Mouse (Mus musculus): ENCODE measurements around the gene Fam129a. TPM values are rescaled to one million over a fixed set of nuclear protein-coding genes. Genes with fewer than 3 reads are reported as not detected.

Fam129a gene
- total RNA-seq (2017): 94.5 to 113 TPM (median 95.7 TPM) in 3 replicates

GRCm38 (mm10) chr1:151570981-151571837 is at the start of gene Fam129a:
Gene Fam129a, plus strand, starts transcription at chr1:151571186.
- peak; percentile 81 for ATAC-seq (replicated peaks; ENCODE audit: insufficient number of reproducible peaks, low FRiP score, low TSS enrichment, poor library complexity, severe bottlenecking)

- ATAC-seq (replicated peaks; ENCODE audit: insufficient number of reproducible peaks, low FRiP score, low TSS enrichment, poor library complexity, severe bottlenecking): no peak
These were observed 44.3 kb upstream of the Fam129a start for GRCm38 (mm10) chr1:151526701-151527100.

GRCm38 (mm10) chr1:151543796-151544477 is 27.0 kb upstream of the Fam129a start:
- no peak for ATAC-seq (replicated peaks; ENCODE audit: insufficient number of reproducible peaks, low FRiP score, low TSS enrichment, poor library complexity, severe bottlenecking)

- ATAC-seq (replicated peaks; ENCODE audit: insufficient number of reproducible peaks, low FRiP score, low TSS enrichment, poor library complexity, severe bottlenecking): no peak
These were observed 26.4 kb upstream of the Fam129a start for GRCm38 (mm10) chr1:151544581-151544980.

GRCm38 (mm10) chr1:151545571-151545970 is 25.4 kb upstream of the Fam129a start:
- no peak for ATAC-seq (replicated peaks; ENCODE audit: insufficient number of reproducible peaks, low FRiP score, low TSS enrichment, poor library complexity, severe bottlenecking)

- ATAC-seq (replicated peaks; ENCODE audit: insufficient number of reproducible peaks, low FRiP score, low TSS enrichment, poor library complexity, severe bottlenecking): no peak
These were observed 21.9 kb upstream of the Fam129a start for GRCm38 (mm10) chr1:151548896-151549610.

- ATAC-seq (replicated peaks; ENCODE audit: insufficient number of reproducible peaks, low FRiP score, low TSS enrichment, poor library complexity, severe bottlenecking): no peak
These were observed 21.2 kb upstream of the Fam129a start for GRCm38 (mm10) chr1:151549794-151550193.

GRCm38 (mm10) chr1:151550587-151551479 is 20.2 kb upstream of the Fam129a start:
- no peak for ATAC-seq (replicated peaks; ENCODE audit: insufficient number of reproducible peaks, low FRiP score, low TSS enrichment, poor library complexity, severe bottlenecking)

- no peak for ATAC-seq (replicated peaks; ENCODE audit: insufficient number of reproducible peaks, low FRiP score, low TSS enrichment, poor library complexity, severe bottlenecking)
These were observed 10.4 kb upstream of the Fam129a start for GRCm38 (mm10) chr1:151560536-151560935.

- ATAC-seq (replicated peaks; ENCODE audit: insufficient number of reproducible peaks, low FRiP score, low TSS enrichment, poor library complexity, severe bottlenecking): no peak
These were observed 7.6 kb upstream of the Fam129a start for GRCm38 (mm10) chr1:151563401-151563800.

GRCm38 (mm10) chr1:151563893-151564292 is 7.1 kb upstream of the Fam129a start:
- ATAC-seq (replicated peaks; ENCODE audit: insufficient number of reproducible peaks, low FRiP score, low TSS enrichment, poor library complexity, severe bottlenecking): no peak

GRCm38 (mm10) chr1:151564377-151564776 is 6.6 kb upstream of the Fam129a start:
- peak; percentile 95 for ATAC-seq (replicated peaks; ENCODE audit: insufficient number of reproducible peaks, low FRiP score, low TSS enrichment, poor library complexity, severe bottlenecking)

GRCm38 (mm10) chr1:151568682-151569081 is 2.3 kb upstream of the Fam129a start:
- ATAC-seq (replicated peaks; ENCODE audit: insufficient number of reproducible peaks, low FRiP score, low TSS enrichment, poor library complexity, severe bottlenecking): no peak

GRCm38 (mm10) chr1:151571838-151572578 is 1.0 kb downstream of the Fam129a start:
- peak; percentile 41; the same call in 1 of the 2 replicates for ATAC-seq (replicated peaks; ENCODE audit: insufficient number of reproducible peaks, low FRiP score, low TSS enrichment, poor library complexity, severe bottlenecking)

- ATAC-seq (replicated peaks; ENCODE audit: insufficient number of reproducible peaks, low FRiP score, low TSS enrichment, poor library complexity, severe bottlenecking): no peak
These were observed 1.8 kb downstream of the Fam129a start for GRCm38 (mm10) chr1:151572601-151573320.

- ATAC-seq (replicated peaks; ENCODE audit: insufficient number of reproducible peaks, low FRiP score, low TSS enrichment, poor library complexity, severe bottlenecking): no peak
These were observed 9.4 kb downstream of the Fam129a start for GRCm38 (mm10) chr1:151580200-151580982.
